Comparison of ENCODE assay signal across 10 mouse cellular contexts in the genomic region with DNA sequence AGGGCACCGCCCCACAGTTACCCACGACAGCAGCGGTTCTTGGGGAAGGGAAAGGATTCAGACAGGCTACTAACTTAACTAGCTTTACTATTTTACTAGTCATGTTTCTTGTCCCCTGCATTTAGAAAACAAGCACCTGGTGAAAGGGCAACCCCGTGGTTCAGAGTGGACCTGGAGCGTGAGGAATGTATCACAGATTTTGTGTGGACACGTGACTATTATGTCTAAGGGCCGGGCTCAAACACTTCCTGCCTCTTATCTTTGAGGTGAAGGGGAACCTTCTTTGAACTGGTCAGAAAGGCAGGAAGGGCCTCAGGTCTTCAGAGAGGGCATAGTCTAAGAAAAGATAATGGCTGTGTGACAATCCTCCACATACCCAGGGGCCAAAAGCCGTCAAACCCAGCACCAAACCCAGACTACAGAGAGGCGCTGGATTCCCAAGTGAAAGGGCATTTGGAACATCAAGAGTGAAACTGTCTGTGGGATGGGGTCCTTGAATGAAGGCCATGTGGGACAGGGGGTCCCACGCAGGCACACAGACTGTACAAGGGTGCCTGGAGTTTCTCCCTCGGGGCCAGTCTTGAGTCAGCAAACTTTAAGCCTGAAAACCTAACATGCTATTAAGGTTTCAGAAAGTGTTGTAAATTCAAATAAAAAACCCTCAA. TPM values are rescaled to one million over a fixed set of nuclear protein-coding genes. Genes with fewer than 3 reads are reported as not detected.
DNase-seq lines count a peak whose midpoint lies in the region; ATAC-seq lines count a peak whose summit lies in the region.
"Had no signal": no experiment of that assay in that cellular context is flagged by ENCODE, and none has a peak within 500 bp of the region (broad histone marks: within the 10 kb centered on the region; RNA-seq: fewer than 3 reads in every experiment).

No protein-coding gene starts in this region.

- no peaks in the 10 kb centered on the region for H3K36me3 ChIP-seq in kidney, embryonic 14.5 days (ENCODE audit: control insufficient read depth, insufficient read depth, low read length)
- peaks cover 16% of the 10 kb centered on the region for H3K36me3 ChIP-seq in embryonic facial prominence, embryonic 10.5 days (replicated peaks)
- H3K36me3 ChIP-seq in hindbrain, embryonic 12.5 days, result 0 out of 2 replicates have a peak, but pooled peaks cover 3% of the 10 kb centered on the region
- no peaks in the 10 kb centered on the region for H3K36me3 ChIP-seq in midbrain, embryonic 15.5 days (replicated peaks)

- peak overlapping the region; percentile 73; the same call in 1 of the 2 replicates for H3K4me3 ChIP-seq in kidney, embryonic 14.5 days (ENCODE audit: low read length)
- H3K4me3 ChIP-seq in embryonic facial prominence, embryonic 10.5 days, result peak overlapping the region; percentile 92
- H3K4me3 ChIP-seq in hindbrain, embryonic 12.5 days, result peak overlapping the region; percentile 83
- H3K4me3 ChIP-seq in midbrain, embryonic 15.5 days, result peak overlapping the region; percentile 75; the same call in 1 of the 2 replicates
- H3K4me3 ChIP-seq: megakaryocyte, embryonic 14.5 days had no signal

- no peaks in the 10 kb centered on the region for H3K27me3 ChIP-seq in kidney, embryonic 14.5 days (ENCODE audit: control insufficient read depth, insufficient read depth, low read length)
- H3K27me3 ChIP-seq in embryonic facial prominence, embryonic 10.5 days (replicated peaks; ENCODE audit: low read depth, poor library complexity, severe bottlenecking), result peaks cover 9% of the 10 kb centered on the region; the same call in 1 of the 2 replicates
- peaks cover 29% of the 10 kb centered on the region for H3K27me3 ChIP-seq in hindbrain, embryonic 12.5 days
- peaks cover 7% of the 10 kb centered on the region; the same call in 1 of the 2 replicates for H3K27me3 ChIP-seq in midbrain, embryonic 15.5 days (replicated peaks)

- no peak for ATAC-seq in kidney, embryonic 14.5 days (ENCODE audit: low FRiP score, low TSS enrichment)
- ATAC-seq in hindbrain, embryonic 12.5 days (ENCODE audit: low FRiP score), result no peak
- ATAC-seq in midbrain, embryonic 15.5 days (replicated peaks), result no peak
- ATAC-seq in megakaryocyte-erythroid progenitor cell, adult 5-6 weeks (replicated peaks; ENCODE audit: low FRiP score, low TSS enrichment, poor library complexity, severe bottlenecking), result no peak

- H3K9me3 ChIP-seq in kidney, embryonic 14.5 days (ENCODE audit: control insufficient read depth, low read length), result no peaks in the 10 kb centered on the region
- H3K9me3 ChIP-seq in embryonic facial prominence, embryonic 10.5 days, result no peaks in the 10 kb centered on the region
- H3K9me3 ChIP-seq in hindbrain, embryonic 12.5 days (replicated peaks), result no peaks in the 10 kb centered on the region
- H3K9me3 ChIP-seq in midbrain, embryonic 15.5 days, result no peaks in the 10 kb centered on the region
- H3K9me3 ChIP-seq: megakaryocyte, embryonic 14.5 days had no signal

- no peak for DNase-seq in kidney, postnatal 25 days
- DNase-seq in embryonic facial prominence, embryonic 10.5 days (ENCODE audit: low spot score), result no peak
- DNase-seq in frontal cortex, adult 2 months (ENCODE audit: extremely low spot score in 1 of 2, low spot score in 1 of 2), result no peak
- no peak for DNase-seq in cerebellum, adult 9-11 months
- DNase-seq: kidney, adult 11 months had no signal

- H3K9ac ChIP-seq in kidney, embryonic 14.5 days (ENCODE audit: low read depth, low read length), result peak overlapping the region; percentile 38; the same call in 1 of the 2 replicates
- no peak overlapping the region; the same call in 1 of the 2 replicates for H3K9ac ChIP-seq in hindbrain, embryonic 12.5 days
- H3K9ac ChIP-seq in midbrain, embryonic 15.5 days, result 0 out of 2 replicates have a peak overlapping the region, but pooled peaks have one; percentile 9

- peaks cover 45% of the 10 kb centered on the region for H3K4me1 ChIP-seq in kidney, embryonic 14.5 days (ENCODE audit: control insufficient read depth, insufficient read depth, low read length)
- H3K4me1 ChIP-seq in embryonic facial prominence, embryonic 10.5 days, result peaks cover 94% of the 10 kb centered on the region
- H3K4me1 ChIP-seq in hindbrain, embryonic 12.5 days, result peaks cover 69% of the 10 kb centered on the region
- peaks cover 54% of the 10 kb centered on the region for H3K4me1 ChIP-seq in midbrain, embryonic 15.5 days

- H3K4me2 ChIP-seq in kidney, embryonic 14.5 days (replicated peaks; ENCODE audit: low read depth, low read length), result peak overlapping the region; percentile 77; the same call in 1 of the 2 replicates
- H3K4me2 ChIP-seq in hindbrain, embryonic 12.5 days (replicated peaks), result peak overlapping the region; percentile 96
- H3K4me2 ChIP-seq in midbrain, embryonic 15.5 days, result peak overlapping the region; percentile 95

- no peak overlapping the region for H3K27ac ChIP-seq in kidney, embryonic 14.5 days (ENCODE audit: low read depth, low read length)
- H3K27ac ChIP-seq in embryonic facial prominence, embryonic 10.5 days (replicated peaks), result peak overlapping the region; percentile 99
- peak overlapping the region; percentile 60; the same call in 1 of the 2 replicates for H3K27ac ChIP-seq in hindbrain, embryonic 12.5 days
- H3K27ac ChIP-seq in midbrain, embryonic 15.5 days, result no peak overlapping the region

- WGBS in kidney, embryonic 14.5 days, result 46% methylated on average over 11 of the region's 11 CpGs
- WGBS in embryonic facial prominence, embryonic 10.5 days, result 42% methylated on average over 11 of the region's 11 CpGs
- 69% methylated on average over 11 of the region's 11 CpGs for WGBS in hindbrain, embryonic 12.5 days
- 74% methylated on average over 11 of the region's 11 CpGs for WGBS in midbrain, embryonic 15.5 days

RNA-seq across cellular contexts. Expression of gene Sulf2, which starts 2.6 kb away (rescaled TPM):
- 69.3 and 80.4 TPM in 2 replicates for polyA plus RNA-seq in kidney, embryonic 14.5 days (2014; fragmentation: Nextera tagmentation; extraction: Ambion mirVana)
- polyA plus RNA-seq in embryonic facial prominence, embryonic 10.5 days (2016; fragmentation: Nextera tagmentation; extraction: Ambion mirVana), result 115 and 131 TPM in 2 replicates
- 185 and 186 TPM in 2 replicates for polyA plus RNA-seq in hindbrain, embryonic 12.5 days (2016; fragmentation: Nextera tagmentation; extraction: Ambion mirVana)
- polyA plus RNA-seq in midbrain, embryonic 15.5 days (2015; fragmentation: Nextera tagmentation; extraction: Ambion mirVana), result 106 and 108 TPM in 2 replicates
- 52.1 and 61.0 TPM in 2 replicates for polyA plus RNA-seq in frontal cortex, adult 2 months (2012; rRNA removed)
- total RNA-seq in megakaryocyte-erythroid progenitor cell, adult 5-6 weeks (2014; fragmentation: Nextera tagmentation), result 0.25 TPM in 1 of 2 replicates, not detected in the other
- 0.42 and 2.3 TPM in 2 replicates for total RNA-seq in megakaryocyte-erythroid progenitor cell, adult 5-6 weeks (2017)

Comparison
In these comparisons a context has a peak if more than half of its experiments do, and no peak if none do; other contexts are left out.
1. H3K27ac ChIP-seq: peak in embryonic facial prominence, embryonic 10.5 days (single experiment) and hindbrain, embryonic 12.5 days (single experiment); none in kidney, embryonic 14.5 days (single experiment) and midbrain, embryonic 15.5 days (single experiment).
2. Peak in every context shown above with its lines, with median percentiles within 50 percentile points of each other: H3K4me2 ChIP-seq and H3K4me3 ChIP-seq.